Mouse (Mus musculus): ENCODE measurements around the gene Adamts2.

The Adamts2 gene

DNA sequence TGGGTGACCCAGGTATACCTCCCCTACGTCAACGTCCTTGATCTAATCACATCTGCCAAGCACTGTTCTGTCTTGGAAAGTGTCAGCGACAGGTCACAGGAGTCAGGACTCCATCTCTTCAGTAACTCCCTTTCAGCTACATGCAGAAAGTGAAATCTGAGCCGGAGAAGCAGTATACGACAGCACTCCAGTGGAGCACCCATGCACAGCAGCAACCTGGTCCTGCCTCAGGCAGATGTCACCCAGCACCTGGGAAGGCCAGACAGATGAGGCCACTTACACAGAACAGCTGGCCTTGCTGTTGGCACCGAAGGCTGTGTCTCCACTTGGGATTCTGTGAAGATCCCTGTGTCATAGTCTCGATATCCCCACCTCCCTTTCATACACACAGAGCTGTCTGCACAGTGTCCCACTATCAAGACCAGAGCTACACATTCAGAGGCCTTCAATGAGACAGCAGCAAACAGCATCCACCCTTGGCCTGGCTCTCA lies 70.0 kb downstream of the Adamts2 start:
- no peak for DNase-seq (ENCODE audit: low spot score)

DNA sequence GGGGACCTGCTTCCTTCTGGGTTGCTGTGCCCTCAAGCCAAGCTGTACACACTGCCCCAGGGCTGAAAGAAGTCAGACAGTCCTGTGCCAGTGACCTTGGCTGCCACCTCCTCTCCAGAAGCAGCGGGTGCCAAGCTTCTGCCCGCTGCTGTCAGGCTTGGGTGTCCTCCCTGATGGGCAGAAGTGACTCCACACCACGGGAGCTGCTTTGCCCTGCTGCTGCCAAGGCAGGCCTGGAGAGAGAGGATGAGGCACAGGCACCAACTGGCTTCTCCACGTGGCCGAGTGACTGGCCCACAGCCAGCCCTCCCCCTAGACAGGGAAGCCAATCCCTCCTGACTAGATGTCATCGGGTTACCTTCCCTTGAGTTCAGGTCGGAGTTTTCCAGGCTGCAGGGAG lies 71.0 kb downstream of the Adamts2 start:
- DNase-seq (ENCODE audit: low spot score), result no peak

DNA sequence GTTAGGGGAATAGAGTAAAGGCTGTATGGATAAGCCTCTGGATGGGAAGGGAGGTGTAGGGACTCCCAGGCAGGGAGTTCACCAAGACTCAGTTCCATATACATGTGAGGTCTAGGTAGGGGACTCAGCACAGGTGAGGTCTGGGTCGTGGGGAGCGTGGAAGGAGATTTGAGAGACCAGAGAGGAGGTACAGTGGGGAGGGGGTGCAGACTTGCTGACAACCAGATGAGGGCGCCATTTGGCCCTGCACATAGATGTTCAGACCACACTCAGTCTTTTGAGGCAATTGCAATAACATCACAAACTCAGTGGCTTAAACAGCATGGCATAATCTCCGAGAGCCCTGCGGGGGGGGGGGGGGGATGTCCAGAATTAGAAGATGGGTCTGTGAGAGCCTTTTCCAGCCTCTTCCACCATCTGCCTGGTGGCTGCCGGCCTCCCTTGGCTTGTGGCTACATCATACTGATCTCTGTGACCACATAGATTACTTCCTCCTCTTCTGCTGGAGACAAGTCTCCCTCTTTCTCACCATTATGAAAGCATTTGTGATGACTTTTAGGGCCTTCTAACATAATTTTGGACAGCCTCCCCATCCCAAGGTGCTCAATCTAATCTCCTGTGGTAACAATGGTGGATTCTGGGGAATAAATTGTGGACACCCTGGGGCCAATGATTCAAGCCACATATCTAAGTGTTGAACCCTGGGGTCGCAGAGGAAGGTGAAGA lies 71.8 kb downstream of the Adamts2 start:
- DNase-seq (ENCODE audit: low spot score), result no peak

DNA sequence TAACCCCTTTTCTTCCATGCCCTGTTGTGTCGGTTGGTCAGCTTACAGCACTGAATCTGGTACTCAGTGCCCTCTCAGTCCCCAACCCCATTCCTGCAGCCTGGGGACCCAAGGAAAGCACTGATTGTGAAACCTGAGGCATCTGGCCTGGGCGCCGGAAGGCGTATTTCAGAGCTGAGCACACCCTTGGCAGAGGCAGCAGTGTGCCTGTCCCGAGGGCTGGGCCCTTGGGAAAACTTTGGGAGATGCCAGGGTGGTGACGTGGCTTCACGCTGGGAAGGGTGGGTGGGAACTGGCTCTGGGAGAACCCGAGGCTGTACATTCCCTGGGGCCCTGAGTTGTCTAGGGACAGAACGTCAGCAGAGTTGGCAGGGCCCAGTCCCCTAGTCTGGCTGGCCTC lies 72.5 kb downstream of the Adamts2 start:
- DNase-seq (ENCODE audit: low spot score), result no peak

DNA sequence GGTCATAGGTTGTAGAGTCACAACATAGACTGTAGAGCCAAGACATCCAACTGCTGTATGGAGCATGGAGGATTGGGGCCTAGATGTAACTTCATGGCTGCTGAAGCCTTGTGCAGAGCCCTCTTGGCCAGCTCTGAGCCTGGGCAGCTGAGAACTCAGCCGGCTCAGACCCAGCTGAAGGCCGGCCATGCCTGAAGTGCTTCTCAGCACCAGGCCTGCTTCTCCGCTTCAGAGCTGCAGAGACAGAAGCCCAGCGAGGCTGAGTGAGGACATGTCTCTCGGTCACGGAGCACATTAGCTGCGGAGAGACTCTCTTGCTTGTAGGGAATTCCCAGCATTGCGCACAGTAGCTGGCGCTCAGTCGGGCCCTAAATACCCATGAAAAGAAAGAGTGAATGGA lies 76.8 kb downstream of the Adamts2 start:
- no peak for DNase-seq (ENCODE audit: low spot score)

DNA sequence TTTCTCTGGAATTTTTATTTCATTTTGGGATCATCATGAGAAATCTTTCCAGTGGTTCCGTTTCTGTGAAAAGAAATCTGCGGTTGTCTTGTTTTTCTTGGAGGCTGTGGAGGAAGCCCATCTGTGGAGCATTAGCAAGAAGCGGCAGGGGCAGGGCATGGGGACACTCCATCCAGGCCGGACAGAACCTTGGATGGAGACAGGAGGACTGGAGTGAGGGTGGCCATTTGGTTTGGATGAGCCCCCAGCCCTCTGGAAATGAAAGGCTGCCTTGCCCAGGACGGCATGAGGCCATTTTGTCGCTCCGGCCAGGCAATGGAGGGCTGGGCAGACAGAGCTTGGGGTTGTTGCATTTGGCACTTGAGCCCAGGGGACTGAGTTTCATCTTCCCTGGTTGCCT lies 80.1 kb downstream of the Adamts2 start:
- DNase-seq (ENCODE audit: low spot score), result no peak

DNA sequence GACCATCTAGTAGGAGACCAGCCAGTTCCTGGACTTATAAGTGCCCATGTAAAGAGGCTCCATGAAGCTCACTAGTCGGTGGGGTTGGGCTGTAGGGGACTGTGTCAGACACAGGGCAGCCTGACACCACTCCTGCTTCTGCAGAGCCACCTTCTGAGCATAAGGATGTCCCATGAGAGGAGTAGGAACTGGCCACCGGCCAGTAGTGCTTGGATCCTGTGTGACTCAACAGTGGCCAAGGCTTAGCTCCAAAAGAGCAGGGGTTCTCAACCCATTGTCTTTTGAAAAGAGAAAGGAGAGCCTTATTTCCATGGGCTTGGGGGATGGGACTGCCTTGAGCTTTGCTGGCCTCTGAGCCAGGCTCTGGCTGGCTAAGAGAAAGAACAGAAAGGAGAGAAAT lies 81.9 kb downstream of the Adamts2 start:
- DNase-seq (ENCODE audit: low spot score), result no peak

DNA sequence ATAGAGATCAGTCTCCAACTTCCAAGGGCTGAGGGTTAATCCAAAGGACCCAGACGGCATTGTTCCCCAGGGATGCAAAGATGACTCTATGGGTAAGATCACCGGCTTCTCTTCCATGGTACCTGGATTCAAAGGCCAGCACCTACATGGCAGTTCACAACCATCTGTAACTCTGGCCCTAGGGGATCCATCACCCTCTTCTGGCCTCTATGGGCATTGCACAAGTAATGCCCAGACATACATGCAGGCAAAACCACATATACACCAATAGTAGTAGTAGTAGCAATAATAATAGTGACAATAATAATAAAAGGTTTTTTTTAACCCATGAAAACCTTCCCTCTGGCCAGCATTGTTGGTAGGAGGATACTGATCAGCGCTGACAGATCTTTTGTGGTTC lies 86.7 kb downstream of the Adamts2 start:
- no peak for DNase-seq (ENCODE audit: low spot score)

DNA sequence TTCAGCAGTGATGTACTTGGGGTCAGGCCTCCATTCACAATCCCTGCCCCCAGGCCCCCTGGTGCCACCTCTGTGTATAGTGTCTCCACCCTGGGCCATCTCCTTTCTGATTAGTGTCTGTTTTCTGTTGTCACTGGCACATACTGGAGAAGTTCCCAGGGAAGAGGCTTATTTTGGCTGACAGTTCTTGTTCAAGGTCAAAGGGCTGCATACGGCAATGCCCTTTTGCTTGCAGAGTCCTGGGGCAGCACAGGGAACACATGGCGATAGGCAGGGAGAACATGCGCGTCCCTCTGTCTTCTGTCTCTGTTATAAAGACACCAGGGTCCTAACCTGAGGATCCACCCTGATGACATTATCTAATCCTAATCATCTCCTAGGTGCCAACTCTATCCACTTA lies 87.8 kb downstream of the Adamts2 start:
- no peak for DNase-seq (ENCODE audit: low spot score)

DNA sequence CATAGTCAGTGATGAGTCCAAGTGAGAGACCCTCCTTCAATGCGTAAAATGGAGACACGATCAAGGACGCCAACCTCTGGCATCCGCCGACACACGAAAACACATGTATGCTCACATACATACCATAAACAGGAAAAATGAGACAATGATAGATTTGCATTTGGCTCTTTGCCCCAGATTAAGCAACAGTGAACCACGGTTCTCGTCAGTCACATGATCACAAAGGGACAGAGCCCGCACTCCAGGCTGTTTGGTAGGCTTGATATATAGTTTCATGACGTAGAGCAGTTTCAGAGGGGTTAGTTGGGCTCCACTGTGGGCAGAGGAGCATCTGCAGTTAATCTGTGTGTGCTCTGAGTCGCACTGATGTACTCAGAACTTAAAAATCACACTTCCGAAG lies 98.1 kb downstream of the Adamts2 start:
- no peak for DNase-seq (ENCODE audit: low spot score)

DNA sequence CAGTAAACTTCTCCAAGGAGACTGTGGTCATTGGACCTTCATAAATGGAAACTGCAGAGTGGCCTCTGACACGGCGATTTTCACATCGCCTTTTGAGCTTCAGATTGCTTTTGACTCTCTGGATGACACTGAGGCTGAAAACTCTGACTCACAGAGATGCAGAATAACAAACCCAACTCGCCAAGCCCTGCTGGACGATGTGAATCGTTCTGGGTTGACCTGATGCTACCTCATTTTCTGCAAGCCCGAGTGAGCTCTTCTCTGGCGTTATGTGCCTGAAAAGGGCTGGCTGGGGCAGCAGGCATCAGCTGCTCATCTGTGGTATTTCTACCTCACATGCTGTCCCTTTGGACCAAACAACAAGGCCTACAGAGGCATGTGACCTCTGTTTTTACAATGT lies 98.6 kb downstream of the Adamts2 start:
- no peak for DNase-seq (ENCODE audit: low spot score)

DNA sequence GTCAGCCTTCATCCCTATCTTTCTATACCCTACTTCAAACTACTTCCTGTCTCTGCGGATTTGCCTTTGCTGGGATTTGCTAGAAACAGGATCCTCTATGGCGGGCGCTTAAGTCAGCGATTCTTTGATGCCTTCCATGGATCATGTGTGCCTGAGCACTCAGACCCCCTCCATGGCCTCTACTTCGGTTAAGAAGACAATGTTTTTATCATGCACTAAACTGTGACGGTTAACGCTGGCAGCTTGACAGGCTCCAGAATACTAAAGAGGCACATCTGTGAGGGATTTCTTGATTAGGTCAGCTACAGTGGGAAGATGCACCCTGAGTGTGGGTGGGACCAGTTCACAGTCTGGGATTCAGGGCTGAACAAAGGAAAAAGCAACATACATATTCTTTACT lies 101.5 kb downstream of the Adamts2 start:
- DNase-seq (ENCODE audit: low spot score), result no peak

DNA sequence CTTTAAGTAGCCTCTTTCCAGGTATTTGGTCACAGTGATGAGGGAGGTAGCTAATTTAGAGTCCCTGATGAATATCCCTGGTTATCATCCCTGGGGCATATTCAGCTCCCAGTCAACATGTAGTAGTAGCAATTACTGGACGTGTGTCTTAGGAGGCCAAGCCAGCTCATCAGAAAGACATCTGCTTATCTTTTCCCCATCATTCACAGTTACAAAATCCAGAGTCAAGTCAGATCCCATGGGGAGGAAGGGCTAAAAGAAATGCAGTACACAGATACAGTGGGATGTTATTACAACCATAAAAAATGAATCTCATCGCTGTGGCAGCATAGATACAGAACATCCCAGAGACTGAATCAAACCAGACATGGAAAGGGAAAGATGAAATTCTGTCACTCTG lies 102.6 kb downstream of the Adamts2 start:
- no peak for DNase-seq (ENCODE audit: low spot score)

DNA sequence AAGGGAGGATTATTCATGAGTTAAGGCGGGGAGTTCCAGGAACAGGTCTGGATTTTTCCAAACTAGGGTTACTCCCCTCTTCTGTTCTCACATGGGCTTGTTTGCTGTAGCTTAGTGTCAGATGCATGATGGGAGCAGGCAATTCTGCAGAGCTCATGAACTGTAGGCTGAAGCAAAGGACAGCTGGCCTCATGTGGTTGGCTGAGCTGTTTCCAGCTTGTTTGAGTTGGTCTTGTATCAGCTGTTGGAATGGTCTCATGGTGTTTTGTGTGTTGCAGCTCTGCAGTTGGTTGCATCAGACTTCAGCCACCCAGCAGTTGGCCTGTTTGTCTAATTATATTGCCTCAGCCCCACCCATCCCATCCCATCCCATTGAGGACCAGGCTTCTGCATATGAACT lies 105.4 kb downstream of the Adamts2 start:
- DNase-seq (ENCODE audit: low spot score), result no peak

DNA sequence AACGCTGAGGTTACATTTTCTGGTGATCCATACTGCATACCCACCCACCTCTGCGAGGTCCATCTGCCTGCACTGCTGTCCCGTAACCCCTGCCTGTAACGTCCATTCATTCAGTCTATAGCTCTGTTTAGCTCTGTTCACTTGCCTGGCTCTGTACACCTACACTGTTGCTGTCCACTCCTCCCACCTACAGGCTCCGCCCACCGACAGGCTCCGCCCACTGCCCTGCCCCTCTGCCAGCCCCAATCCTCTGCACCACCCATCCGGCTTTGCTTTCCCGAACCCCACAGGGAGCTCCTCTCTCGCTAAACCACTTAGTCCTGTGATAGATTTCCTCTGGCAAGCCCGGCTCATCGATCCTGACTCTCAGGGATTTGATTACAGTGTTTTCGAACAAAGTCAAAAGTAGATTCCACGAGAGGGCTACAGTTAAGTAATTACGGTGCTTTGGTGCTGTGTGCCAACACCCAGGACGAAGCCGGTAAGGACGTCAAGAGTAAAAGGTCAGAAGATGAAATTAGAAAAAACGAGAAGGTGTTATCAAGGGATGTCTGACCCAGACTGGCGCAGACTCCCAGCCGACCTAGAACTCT lies 111.8 kb downstream of the Adamts2 start:
- DNase-seq (ENCODE audit: low spot score), result no peak

DNA sequence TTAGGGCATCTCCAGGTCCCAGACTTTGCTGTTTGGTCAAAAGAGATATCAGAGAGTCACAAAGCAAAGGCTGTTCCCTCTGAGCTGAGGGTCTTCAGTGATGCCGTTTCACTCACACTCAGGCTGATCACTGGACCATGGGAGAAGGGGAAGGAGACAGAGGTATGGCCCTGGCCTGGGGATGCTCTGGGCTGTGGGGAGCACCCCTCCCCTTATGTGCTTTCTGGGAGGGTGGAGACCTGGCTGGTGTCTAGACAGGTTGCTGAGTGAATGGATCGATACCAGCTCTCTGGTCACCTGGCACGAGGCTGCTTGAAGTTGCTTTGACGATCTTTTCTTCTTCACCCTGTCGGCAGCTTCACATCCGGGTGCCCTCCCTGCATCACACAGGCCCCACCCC lies 113.2 kb downstream of the Adamts2 start:
- no peak for DNase-seq (ENCODE audit: low spot score)

DNA sequence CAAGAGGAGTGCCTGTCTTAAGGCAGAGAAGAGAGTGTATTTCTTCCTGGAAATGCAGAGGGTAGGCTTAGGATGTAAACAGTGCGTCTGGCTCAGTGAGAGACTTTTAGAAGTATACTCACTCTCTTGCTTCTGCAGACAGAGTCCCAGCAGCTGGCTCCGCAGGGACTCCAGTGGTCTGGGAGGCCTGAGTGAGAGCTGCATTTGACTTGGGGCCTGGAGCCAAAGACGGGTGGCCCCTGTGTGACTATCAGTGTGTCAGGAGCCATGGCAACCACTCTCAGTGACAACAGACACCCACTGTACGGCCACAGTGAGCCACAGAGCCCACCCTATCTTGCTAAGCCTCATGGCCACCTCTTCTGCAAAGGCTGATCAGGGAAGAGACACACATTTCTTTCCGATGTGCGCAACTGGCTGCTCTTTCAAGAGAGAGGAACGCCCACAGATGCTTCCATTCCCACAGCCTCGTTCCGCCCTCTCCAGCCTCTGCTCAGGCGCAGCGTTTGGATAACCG lies 115.6 kb downstream of the Adamts2 start:
- no peak for DNase-seq (ENCODE audit: low spot score)

DNA sequence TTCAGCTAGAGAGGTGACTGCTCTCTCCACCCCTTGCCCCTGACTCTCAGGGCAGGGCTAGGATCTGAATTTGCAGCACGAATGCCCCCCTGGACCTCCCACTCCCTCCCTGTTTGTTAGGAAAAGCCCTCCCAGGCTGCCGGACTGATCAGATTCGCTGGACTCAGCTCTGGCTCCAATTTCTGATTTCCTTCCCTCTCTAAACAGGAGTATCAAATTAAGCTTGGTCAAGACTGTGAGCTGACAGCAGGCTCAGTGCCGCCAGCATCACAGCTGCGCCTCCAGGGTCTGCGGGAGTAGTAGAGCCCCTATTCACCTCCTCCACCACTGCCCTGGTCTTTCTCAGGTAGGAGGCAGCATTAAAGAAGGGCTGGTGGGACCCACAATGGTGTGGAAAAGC lies 117.0 kb downstream of the Adamts2 start:
- DNase-seq (ENCODE audit: low spot score), result no peak

DNA sequence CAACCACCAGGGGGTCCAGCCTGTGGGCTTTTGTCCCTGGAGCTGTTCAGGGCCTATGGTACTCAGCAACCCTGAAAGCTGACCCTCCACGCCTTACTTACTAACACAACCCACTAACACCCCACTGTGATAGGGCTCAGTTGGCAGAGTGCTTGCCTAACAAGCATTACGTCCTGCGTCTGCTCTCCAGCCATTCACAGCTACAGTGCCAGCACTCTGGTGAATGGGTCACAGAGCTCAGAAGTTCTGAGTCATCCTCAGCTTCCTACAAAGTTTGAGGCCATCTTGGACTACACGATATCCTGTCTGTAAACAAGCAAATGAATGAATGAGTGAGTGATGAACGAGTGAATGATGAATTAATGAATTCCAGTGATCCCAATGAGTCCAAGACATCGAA lies 118.5 kb downstream of the Adamts2 start:
- DNase-seq (ENCODE audit: low spot score), result no peak

DNA sequence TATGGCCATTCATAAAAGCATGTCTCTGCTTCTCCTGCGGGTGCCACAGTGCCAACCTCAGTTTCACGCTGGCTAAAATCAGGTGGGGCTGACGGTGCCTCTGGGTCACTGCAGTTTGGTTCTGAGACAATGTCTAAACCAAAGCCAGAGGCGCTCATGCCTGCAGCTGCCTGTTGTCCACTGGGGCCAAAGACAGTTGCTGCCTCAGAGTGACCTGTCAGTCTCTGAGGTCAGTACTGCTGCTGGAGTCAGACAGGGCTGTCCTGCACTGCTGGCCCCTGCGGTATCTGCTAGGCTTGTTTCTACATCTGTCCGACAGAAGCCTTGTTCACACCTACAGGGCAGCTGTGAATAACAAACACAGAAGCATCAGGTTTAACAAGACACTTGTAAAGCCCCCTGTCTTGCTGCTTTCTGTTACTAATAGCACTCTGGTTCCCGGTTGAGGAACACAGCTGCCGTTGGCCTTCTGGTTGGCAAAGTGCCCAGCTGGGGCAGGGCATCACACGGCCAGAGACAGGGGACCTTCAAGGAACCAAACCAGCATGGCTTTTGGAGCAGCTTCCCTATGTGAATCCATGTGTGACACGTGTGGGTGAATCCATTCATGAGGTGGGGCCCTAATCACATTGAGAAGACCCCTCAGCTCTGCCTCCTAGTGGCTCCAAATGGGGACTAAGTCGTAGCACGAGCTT lies 119.1 kb downstream of the Adamts2 start:
- DNase-seq (ENCODE audit: low spot score), result no peak

DNA sequence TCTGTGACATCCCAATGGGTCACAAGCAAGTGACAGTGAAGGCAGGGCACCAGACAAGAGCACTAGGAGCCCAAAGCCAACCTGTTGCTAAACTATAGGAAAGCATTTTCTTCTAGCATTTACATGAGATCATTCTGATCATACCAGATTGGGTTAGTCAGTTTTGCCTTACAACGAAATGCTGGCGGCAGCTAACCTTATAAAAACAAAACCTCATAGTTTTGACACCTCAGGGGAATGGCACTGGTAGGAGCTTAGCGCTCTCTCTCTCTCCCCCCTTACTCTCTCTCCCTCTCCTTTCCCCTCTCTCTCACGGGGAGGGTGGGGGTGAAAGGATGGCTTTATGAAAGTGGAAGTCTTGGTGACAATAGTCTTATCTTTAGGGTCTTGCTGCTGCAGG lies 123.7 kb downstream of the Adamts2 start:
- DNase-seq (ENCODE audit: low spot score), result no peak

DNA sequence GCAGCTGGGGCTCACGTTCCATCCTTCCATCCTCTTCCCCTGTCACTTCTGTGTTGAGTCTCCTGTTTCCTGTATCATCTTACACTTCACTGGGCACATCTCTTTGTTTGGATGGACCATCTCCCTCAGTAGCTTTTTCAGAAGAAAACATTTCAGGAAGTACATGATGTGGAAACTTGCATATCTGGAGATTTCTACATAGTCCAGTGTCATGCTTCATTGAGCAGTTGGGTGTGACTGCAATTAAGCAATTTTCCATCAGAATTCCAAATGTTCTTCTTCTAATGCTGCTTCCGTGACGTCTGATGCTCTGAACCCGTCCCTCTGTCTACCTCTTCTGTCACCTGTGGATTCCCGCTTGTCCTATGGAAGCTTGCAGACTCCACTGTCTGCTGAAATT lies 124.2 kb downstream of the Adamts2 start:
- DNase-seq (ENCODE audit: low spot score), result no peak

DNA sequence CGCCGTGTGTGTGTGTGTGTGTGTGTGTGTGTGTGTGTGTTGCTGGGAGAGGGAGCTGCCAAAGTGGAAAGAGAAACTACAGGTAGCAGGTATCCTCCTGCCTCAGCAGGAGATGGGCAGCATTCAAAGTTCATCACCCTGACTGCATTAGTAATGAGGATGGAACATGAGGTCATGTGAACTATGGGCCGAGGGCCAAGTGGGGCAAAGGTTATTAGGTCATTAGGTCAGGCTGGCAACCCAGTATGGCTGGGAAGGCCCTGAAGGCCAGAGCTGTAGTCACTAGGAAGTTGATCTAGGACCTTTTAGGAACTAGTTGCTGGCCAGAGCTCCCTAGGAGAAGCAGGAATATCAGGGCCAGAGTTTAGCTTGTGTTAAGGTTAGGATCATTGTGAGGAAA lies 131.3 kb downstream of the Adamts2 start:
- DNase-seq (ENCODE audit: low spot score), result no peak

All from layer of hippocampus, adult 9-10 months (tissue).